Mouse (Mus musculus) midbrain, postnatal 0 days (tissue): Measurements from ENCODE around the gene Lrp2. TPM values are rescaled to one million over a fixed set of nuclear protein-coding genes. Genes with fewer than 3 reads are reported as not detected.

ENCODE experiments used
- ATAC-seq: fragments of 200-750 bp; cut with Nextera tagmentation; 2 replicates; pipeline ENCODE4 v1.8.0; 2017; ENCODE audit warnings: moderate number of reproducible peaks, mild to moderate bottlenecking, moderate TSS enrichment, moderate library complexity; ENCODE audit not compliant: low FRiP score
- DNase-seq: peaks from one replicate; pipeline ENCODE4 v3.0.0-alpha.2; 2015; ENCODE audit warnings: low spot score
- H3K27ac ChIP-seq: fragments of 300-500 bp; sonication (generic); 2 replicates; pipeline ENCODE4 v1.5.1; 2014; ENCODE audit warnings: low read depth, mild to moderate bottlenecking, low read length, mixed read lengths
- H3K27me3 ChIP-seq: fragments of 300-500 bp; sonication (generic); 2 replicates; pipeline ENCODE4 v1.6.1; 2014; ENCODE audit warnings: low read length, control low read depth, mixed read lengths; ENCODE audit not compliant: insufficient read depth
- H3K36me3 ChIP-seq: fragments of 300-500 bp; sonication (generic); 2 replicates; pipeline ENCODE4 v1.6.1; 2014; ENCODE audit warnings: low read length, control low read depth, mixed read lengths; ENCODE audit not compliant: insufficient read depth
- H3K4me1 ChIP-seq: fragments of 300-500 bp; sonication (generic); 2 replicates; pipeline ENCODE4 v1.6.1; 2014; ENCODE audit warnings: mild to moderate bottlenecking, control low read depth, antibody characterized with exemption, low read length, mixed read lengths; ENCODE audit not compliant: insufficient read depth
- H3K4me2 ChIP-seq: fragments of 300-500 bp; sonication (generic); 2 replicates; pipeline ENCODE4 v1.6.1; 2014; ENCODE audit warnings: low read depth, mild to moderate bottlenecking, low read length, mixed read lengths; ENCODE audit not compliant: poor library complexity, severe bottlenecking
- H3K4me3 ChIP-seq: fragments of 300-500 bp; sonication (generic); 2 replicates; pipeline ENCODE4 v1.5.1; 2014; ENCODE audit warnings: low read depth, mild to moderate bottlenecking, low read length, moderate library complexity
- H3K9ac ChIP-seq: fragments of 300-500 bp; sonication (generic); replicated peaks from 2 replicates; pipeline ENCODE4 v1.6.1; 2014; ENCODE audit warnings: mild to moderate bottlenecking, low read length, moderate library complexity, mixed read lengths; ENCODE audit not compliant: poor library complexity, severe bottlenecking
- H3K9me3 ChIP-seq: fragments of 300-500 bp; sonication (generic); 2 replicates; pipeline ENCODE4 v1.6.1; 2016; ENCODE audit warnings: low read length, control low read depth
- CTCF ChIP-seq: IDR thresholded peaks from 2 replicates; pipeline ENCODE4 v1.5.1; 2016; ENCODE audit warnings: antibody characterized with exemption, mild to moderate bottlenecking
- WGBS: fragments of 180-500 bp; shearing (Covaris S2); extraction: QIAGEN DNeasy Blood & Tissue Kit; methylation state at CpG from one replicate; pipeline ENCODE4 v1.1.7; 2014; 5-methylcytosine and 5-hydroxymethylcytosine counted together
- polyA plus RNA-seq: library from polyadenylated mRNA; unstranded; fragments of >200 nt; fragmentation: Nextera tagmentation; extraction: Ambion mirVana; gene quantifications from 2 replicates; pipeline ENCODE4 v1.2.1, GENCODE M21; 2015
- total RNA-seq: library from RNA; depleted of rRNA; stranded (reverse); fragments of >200 nt; gene quantifications from 2 replicates; pipeline ENCODE4 v1.2.3, GENCODE M21; 2014

Lrp2 gene
- total and polyA plus RNA-seq, 2 experiments from 2014 or later: 0.22 to 2.3 TPM

- Histone ChIP-seq H3K36me3 (no peaks in the 10 kb centered on the region), H3K9me3 (no peaks in the 10 kb centered on the region), H3K4me2 (no peak overlapping the region), H3K27me3 (peaks cover 4% of the 10 kb centered on the region; the same call in 1 of the 2 replicates), H3K4me1 (no peaks in the 10 kb centered on the region; the same call in 1 of the 2 replicates), H3K27ac (no peak overlapping the region), H3K4me3 (no peak overlapping the region), H3K9ac (no peak overlapping the region)
- ATAC-seq (no peak), DNase-seq (no peak)
- WGBS: 89% methylated on average over 2 of the region's 2 CpGs
- no peak for TF ChIP-seq CTCF
These were observed 5.8 kb downstream of the Lrp2 start for GRCm38 (mm10) chr2:69580091-69580490.

DNA sequence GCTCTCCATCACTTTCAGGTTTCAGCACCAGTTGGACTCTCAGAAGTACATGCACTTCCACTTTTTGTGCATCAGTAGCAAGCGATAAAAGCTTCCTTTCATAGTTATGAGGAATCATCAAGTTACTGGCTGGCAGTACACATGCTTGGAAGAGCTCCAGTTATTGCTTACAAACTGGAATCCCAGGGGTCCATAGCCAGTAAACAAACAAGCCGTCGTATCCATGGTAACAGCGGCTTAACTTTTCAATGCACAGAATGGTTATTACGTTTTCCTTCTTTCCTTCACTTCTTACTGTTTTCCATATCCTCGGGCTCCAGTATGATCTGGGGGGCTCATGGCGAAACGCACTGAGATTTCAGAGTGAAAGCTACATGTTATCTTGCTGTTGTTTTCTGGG is 7.7 kb downstream of the Lrp2 start:
- H3K36me3 ChIP-seq: no peaks in the 10 kb centered on the region
- 65% methylated on average over 8 of the region's 8 CpGs for WGBS
- H3K27me3 ChIP-seq: peaks cover 4% of the 10 kb centered on the region; the same call in 1 of the 2 replicates
- TF ChIP-seq CTCF: no peak
- ATAC-seq (no peak), DNase-seq (peak; percentile 78)
- no peak overlapping the region for H3K9ac ChIP-seq
- no peaks in the 10 kb centered on the region for H3K4me1 ChIP-seq
- no peak overlapping the region for H3K4me2 ChIP-seq
- no peak overlapping the region for H3K4me3 ChIP-seq
- H3K27ac ChIP-seq: no peak overlapping the region
- no peaks in the 10 kb centered on the region for H3K9me3 ChIP-seq

DNA sequence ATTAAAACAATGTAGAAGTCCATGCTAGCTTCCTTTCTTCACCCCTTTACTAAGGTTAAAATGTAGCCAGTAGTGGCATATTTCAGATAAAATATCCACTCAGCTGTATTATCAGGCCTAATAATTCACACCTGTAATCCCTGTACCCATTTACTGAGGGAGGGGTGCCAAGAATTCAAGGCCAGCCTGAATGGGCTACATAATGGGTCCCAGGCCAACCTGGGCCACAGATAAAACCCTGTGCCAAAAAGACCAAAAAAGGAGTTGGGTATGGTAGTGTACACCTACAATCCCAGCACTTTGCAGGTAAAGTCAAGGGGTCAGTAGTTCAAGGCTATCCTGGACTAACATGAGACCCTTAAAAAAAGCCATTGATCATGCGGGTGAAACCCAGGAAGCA is 9.3 kb downstream of the Lrp2 start:
- WGBS: 96% methylated on average over 1 of the region's 1 CpGs
- Histone ChIP-seq H3K4me2 (no peak overlapping the region), H3K27me3 (no peaks in the 10 kb centered on the region), H3K9ac (no peak overlapping the region), H3K4me3 (no peak overlapping the region), H3K36me3 (no peaks in the 10 kb centered on the region), H3K27ac (no peak overlapping the region), H3K4me1 (no peaks in the 10 kb centered on the region), H3K9me3 (no peaks in the 10 kb centered on the region)
- no peak for TF ChIP-seq CTCF
- no peak for ATAC-seq
- no peak for DNase-seq

GRCm38 (mm10) chr2:69574934-69575333 is 10.9 kb downstream of the Lrp2 start:
- no peak overlapping the region for H3K9ac ChIP-seq
- DNase-seq (no peak), ATAC-seq (no peak)
- WGBS: 54% methylated on average over 6 of the region's 6 CpGs
- no peak overlapping the region for H3K27ac ChIP-seq
- H3K4me3 ChIP-seq: no peak overlapping the region
- H3K4me2 ChIP-seq: no peak overlapping the region
- no peaks in the 10 kb centered on the region for H3K4me1 ChIP-seq
- no peaks in the 10 kb centered on the region for H3K36me3 ChIP-seq
- H3K9me3 ChIP-seq: no peaks in the 10 kb centered on the region
- TF ChIP-seq CTCF: no peak
- no peaks in the 10 kb centered on the region for H3K27me3 ChIP-seq

DNA sequence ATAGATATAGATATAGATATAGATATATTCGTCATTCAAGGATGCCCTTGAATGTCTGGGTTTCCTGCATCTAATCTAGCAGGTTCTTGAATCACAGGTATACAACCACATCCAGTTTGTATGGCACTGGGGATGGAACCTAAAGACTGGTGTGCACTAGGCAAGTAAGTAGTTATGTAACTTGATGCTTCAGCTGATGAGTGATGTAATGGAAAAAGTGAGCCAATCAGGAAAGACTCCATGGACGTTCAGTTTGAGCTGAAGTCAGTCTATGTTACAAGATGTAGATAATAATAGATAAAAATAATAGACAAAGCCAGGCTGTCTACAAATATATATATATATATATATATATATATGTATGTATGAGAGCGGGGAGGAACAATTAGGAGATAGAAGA is 11.6 kb downstream of the Lrp2 start:
- no peak for TF ChIP-seq CTCF
- no peaks in the 10 kb centered on the region for H3K4me1 ChIP-seq
- no peak overlapping the region for H3K9ac ChIP-seq
- no peak overlapping the region for H3K27ac ChIP-seq
- no peak overlapping the region for H3K4me2 ChIP-seq
- no peaks in the 10 kb centered on the region for H3K27me3 ChIP-seq
- no peaks in the 10 kb centered on the region for H3K9me3 ChIP-seq
- H3K4me3 ChIP-seq: no peak overlapping the region
- no peak for ATAC-seq
- H3K36me3 ChIP-seq: no peaks in the 10 kb centered on the region
- DNase-seq: no peak
- 79% methylated on average over 3 of the region's 3 CpGs for WGBS

DNA sequence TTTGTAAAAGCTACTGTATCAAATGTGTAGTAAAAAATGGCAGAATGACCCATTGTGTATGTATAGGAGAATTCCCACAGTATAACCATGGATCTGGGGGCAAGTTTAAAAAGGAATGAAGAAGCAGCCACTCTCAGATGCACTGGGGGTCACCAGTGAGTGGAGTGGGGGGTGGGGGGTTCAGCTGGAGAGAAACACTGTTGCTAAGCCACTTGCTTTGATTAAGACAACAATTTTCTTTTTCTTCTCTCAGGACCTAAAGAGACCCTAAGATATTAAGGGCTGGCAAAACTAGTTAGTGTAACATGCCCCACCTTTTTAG is 12.2 kb downstream of the Lrp2 start:
- no peak for DNase-seq
- no peak for ATAC-seq

More for the DNA sequence above, 12.2 kb downstream of the Lrp2 start:
- H3K4me3 ChIP-seq: no peak overlapping the region
- H3K4me2 ChIP-seq: no peak overlapping the region
- H3K4me1 ChIP-seq: no peaks in the 10 kb centered on the region
- no peaks in the 10 kb centered on the region for H3K27me3 ChIP-seq
- H3K9ac ChIP-seq: no peak overlapping the region
- H3K27ac ChIP-seq: no peak overlapping the region
- no peaks in the 10 kb centered on the region for H3K36me3 ChIP-seq
- no peak for TF ChIP-seq CTCF
- H3K9me3 ChIP-seq: no peaks in the 10 kb centered on the region
